ENCODE assay signal across 20 mouse cellular contexts in genomic region chr4:32824254-32824653, GRCm38 (mm10). TPM values are rescaled to one million over a fixed set of nuclear protein-coding genes. Genes with fewer than 3 reads are reported as not detected.
A peak's percentile ranks its signal among the peaks of the same experiment; 100 is the strongest.
DNase-seq lines count a peak whose midpoint lies in the region; TF ChIP-seq lines count a peak whose summit lies in the region.
"Had no signal": no experiment of that assay in that cellular context is flagged by ENCODE, and none has a peak within 500 bp of the region (broad histone marks: within the 10 kb centered on the region; RNA-seq: fewer than 3 reads in every experiment).

No protein-coding gene starts in this region.

- TF ChIP-seq CTCF in layer of hippocampus, adult 2 months (conservative IDR thresholded peaks at IDR 0.05), result no peak

- intact Hi-C loops in heart, postnatal 36 days (cut with DNase I), result no loop called here

- peak; percentile 53 for DNase-seq in cerebellum, adult 11-12 months
- DNase-seq in cerebellum, postnatal 10 days, result no peak
- DNase-seq in layer of hippocampus, adult 2 months (ENCODE audit: low spot score in 2 of 2), result no peak
- DNase-seq in layer of hippocampus, adult 11-12 months (ENCODE audit: low spot score), result no peak
- peak; percentile 51 for DNase-seq in Muller cell, postnatal 12 days (ENCODE audit: inconsistent ontology term)
- peak; percentile 58 for DNase-seq in cerebellum, adult 9-10 months
- no peak for DNase-seq in spleen, postnatal 36 days (ENCODE audit: low spot score in 2 of 2)
- no peak for DNase-seq in heart, postnatal 36 days
- DNase-seq: adrenal gland, adult 8-10 months; forebrain, postnatal 0 days; gastrocnemius, postnatal 10 days; heart, adult 2 months; left cerebral cortex, postnatal 4 days; lung, postnatal 14 days; thymus, adult 18-20 months had no signal

- H3K4me3 ChIP-seq in layer of hippocampus, adult 2 months, result no peak overlapping the region
- H3K4me3 ChIP-seq: embryonic facial prominence, embryonic 12.5 days; heart, adult 2 months; heart, embryonic 15.5 days; hindbrain, embryonic 10.5 days; midbrain, embryonic 12.5 days had no signal

- H3K27ac ChIP-seq in layer of hippocampus, adult 2 months, result 0 out of 2 replicates have a peak overlapping the region, but pooled peaks have one; percentile 18
- H3K27ac ChIP-seq: embryonic facial prominence, embryonic 12.5 days; heart, adult 2 months; heart, embryonic 15.5 days; hindbrain, embryonic 10.5 days; liver, embryonic 14.5 days; midbrain, embryonic 12.5 days had no signal

RNA-seq across cellular contexts. Expression of gene Lyrm2, which starts 24.2 kb away (rescaled TPM):
- total RNA-seq in layer of hippocampus, adult 2 months (2021), result 10 to 100 TPM; 37.4 to 39.8 TPM
- 10 to 100 TPM; 38.4 to 38.7 TPM for total RNA-seq in heart, postnatal 36 days (2021)

Comparison
In these comparisons a context has a peak if more than half of its experiments do, and no peak if none do; other contexts are left out.
1. DNase-seq: peak in cerebellum, adult 11-12 months (single experiment), Muller cell, postnatal 12 days (single experiment) and cerebellum, adult 9-10 months (single experiment); none in cerebellum, postnatal 10 days (0 of 2), layer of hippocampus, adult 2 months (0 of 2), layer of hippocampus, adult 11-12 months (single experiment), spleen, postnatal 36 days (0 of 2) and heart, postnatal 36 days (0 of 2).